Mouse (Mus musculus): Measurements from ENCODE around the gene Kcnc1. TPM values are rescaled to one million over a fixed set of nuclear protein-coding genes. Genes with fewer than 3 reads are reported as not detected.

The Kcnc1 gene
- polyA plus RNA-seq, 1 experiment, result 0.34 TPM

DNA sequence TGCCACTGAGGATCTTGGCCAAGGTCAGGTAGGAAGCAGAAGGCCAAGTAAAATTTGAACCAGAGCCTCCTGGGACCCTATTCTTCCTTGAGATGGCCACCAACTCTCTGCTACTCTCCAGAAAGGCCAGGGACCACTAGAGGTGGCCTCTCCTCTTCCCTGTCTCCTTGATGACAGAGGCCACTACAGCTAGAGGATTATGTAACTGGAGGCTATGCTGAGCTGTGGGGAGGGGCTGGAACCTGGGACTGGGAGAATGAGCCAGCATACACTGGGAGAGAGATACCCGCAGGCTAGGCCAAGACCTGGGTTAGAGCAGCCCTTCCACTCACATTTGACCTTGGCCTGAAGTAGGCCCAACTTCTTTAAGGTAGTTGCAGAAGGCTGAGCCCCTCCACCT lies 3.4 kb downstream of the Kcnc1 start:
- TF ChIP-seq POLR2A (IDR thresholded peaks at IDR 0.05; ENCODE audit: low read depth, low read length), result no peak
- TF ChIP-seq CTCF (IDR thresholded peaks at IDR 0.05; ENCODE audit: extremely low read depth, insufficient read length, insufficient replicate concordance, low read depth, low read length), result no peak
- Histone ChIP-seq H3K4me1 (ENCODE audit: control insufficient read depth, insufficient read depth, insufficient read length, low read length) (peaks cover 5% of the 10 kb centered on the region; the same call in 1 of the 2 replicates), H3K27ac (ENCODE audit: insufficient read depth, low read depth, low read length) (no peak overlapping the region), H3K4me3 (ENCODE audit: low read depth, low read length) (no peak overlapping the region), H3K27me3 (ENCODE audit: control insufficient read depth, insufficient read depth, low read length) (peaks cover 35% of the 10 kb centered on the region), H3K36me3 (ENCODE audit: control insufficient read depth, insufficient read depth, low read length) (no peaks in the 10 kb centered on the region)
- 100% methylated on average over 1 of the region's 1 CpGs for WGBS

GRCm38 (mm10) chr7:46400346-46400745 lies 4.0 kb downstream of the Kcnc1 start:
- TF ChIP-seq POLR2A (IDR thresholded peaks at IDR 0.05; ENCODE audit: low read depth, low read length) (no peak), CTCF (IDR thresholded peaks at IDR 0.05; ENCODE audit: extremely low read depth, insufficient read length, insufficient replicate concordance, low read depth, low read length) (no peak)
- H3K4me3 ChIP-seq (ENCODE audit: low read depth, low read length), result no peak overlapping the region
- peaks cover 5% of the 10 kb centered on the region; the same call in 1 of the 2 replicates for H3K4me1 ChIP-seq (ENCODE audit: control insufficient read depth, insufficient read depth, insufficient read length, low read length)
- H3K27ac ChIP-seq (ENCODE audit: insufficient read depth, low read depth, low read length), result no peak overlapping the region
- H3K36me3 ChIP-seq (ENCODE audit: control insufficient read depth, insufficient read depth, low read length), result no peaks in the 10 kb centered on the region
- 55% methylated on average over 8 of the region's 8 CpGs for WGBS
- peaks cover 30% of the 10 kb centered on the region for H3K27me3 ChIP-seq (ENCODE audit: control insufficient read depth, insufficient read depth, low read length)

DNA sequence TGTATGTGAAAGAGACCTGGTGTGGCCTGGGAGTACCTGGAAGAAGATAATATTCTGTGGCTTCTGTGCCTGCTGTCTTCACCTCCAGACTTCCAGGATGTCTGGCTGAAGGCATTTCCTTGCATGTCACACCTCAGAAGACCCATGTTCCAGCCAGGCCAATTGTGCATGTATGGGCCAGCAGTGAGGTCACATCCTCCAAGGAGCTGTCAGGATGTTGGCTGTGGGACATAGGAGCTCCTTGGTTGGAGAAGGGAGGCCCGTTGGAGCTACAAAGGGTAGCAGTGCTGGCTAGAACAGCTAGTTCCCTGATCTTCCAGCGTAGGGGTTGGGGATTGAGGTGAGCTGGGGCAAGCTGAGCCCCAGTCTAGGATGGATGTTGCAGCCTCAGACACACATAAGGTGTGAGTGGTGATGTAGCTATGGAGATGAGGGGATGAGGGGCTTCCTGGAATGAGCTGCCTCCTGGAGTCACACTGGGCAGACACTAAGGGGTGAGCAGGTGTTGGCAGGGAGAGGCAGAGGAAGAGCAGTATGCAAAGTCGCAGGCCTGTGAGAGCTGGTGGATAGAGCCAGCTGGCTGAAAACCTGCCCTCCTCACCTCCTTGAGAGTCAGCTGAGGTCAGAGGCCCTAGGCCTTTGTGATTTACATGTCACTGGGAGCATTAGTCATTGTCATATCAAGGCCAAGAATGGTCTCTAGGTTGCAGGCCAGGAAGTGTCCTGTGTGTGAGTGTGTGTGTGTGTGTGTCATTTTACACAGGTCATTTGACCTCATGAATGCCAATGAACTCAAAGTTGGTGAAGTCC lies 5.3 kb downstream of the Kcnc1 start:
- peaks cover 19% of the 10 kb centered on the region for H3K27me3 ChIP-seq (ENCODE audit: control insufficient read depth, insufficient read depth, low read length)
- WGBS, result 76% methylated on average over 3 of the region's 3 CpGs
- peaks cover 2% of the 10 kb centered on the region; the same call in 1 of the 2 replicates for H3K4me1 ChIP-seq (ENCODE audit: control insufficient read depth, insufficient read depth, insufficient read length, low read length)
- no peaks in the 10 kb centered on the region for H3K36me3 ChIP-seq (ENCODE audit: control insufficient read depth, insufficient read depth, low read length)
- H3K4me3 ChIP-seq (ENCODE audit: low read depth, low read length), result no peak overlapping the region
- TF ChIP-seq POLR2A (IDR thresholded peaks at IDR 0.05; ENCODE audit: low read depth, low read length), result no peak
- TF ChIP-seq CTCF (IDR thresholded peaks at IDR 0.05; ENCODE audit: extremely low read depth, insufficient read length, insufficient replicate concordance, low read depth, low read length), result no peak
- H3K27ac ChIP-seq (ENCODE audit: insufficient read depth, low read depth, low read length), result no peak overlapping the region

- H3K36me3 ChIP-seq (ENCODE audit: control insufficient read depth, insufficient read depth, low read length), result no peaks in the 10 kb centered on the region
- H3K27me3 ChIP-seq (ENCODE audit: control insufficient read depth, insufficient read depth, low read length), result no peaks in the 10 kb centered on the region; the same call in 1 of the 2 replicates
- H3K4me3 ChIP-seq (ENCODE audit: low read depth, low read length), result no peak overlapping the region
- 81% methylated on average over 15 of the region's 15 CpGs for WGBS
- TF ChIP-seq CTCF (IDR thresholded peaks at IDR 0.05; ENCODE audit: extremely low read depth, insufficient read length, insufficient replicate concordance, low read depth, low read length) (no peak), POLR2A (IDR thresholded peaks at IDR 0.05; ENCODE audit: low read depth, low read length) (no peak)
- no peaks in the 10 kb centered on the region for H3K4me1 ChIP-seq (ENCODE audit: control insufficient read depth, insufficient read depth, insufficient read length, low read length)
- no peak overlapping the region for H3K27ac ChIP-seq (ENCODE audit: insufficient read depth, low read depth, low read length)
These were observed 7.6 kb downstream of the Kcnc1 start for GRCm38 (mm10) chr7:46403616-46404485.

GRCm38 (mm10) chr7:46404756-46405155 lies 8.5 kb downstream of the Kcnc1 start:
- H3K4me1 ChIP-seq (ENCODE audit: control insufficient read depth, insufficient read depth, insufficient read length, low read length), result no peaks in the 10 kb centered on the region
- 76% methylated on average over 7 of the region's 7 CpGs for WGBS

DNA sequence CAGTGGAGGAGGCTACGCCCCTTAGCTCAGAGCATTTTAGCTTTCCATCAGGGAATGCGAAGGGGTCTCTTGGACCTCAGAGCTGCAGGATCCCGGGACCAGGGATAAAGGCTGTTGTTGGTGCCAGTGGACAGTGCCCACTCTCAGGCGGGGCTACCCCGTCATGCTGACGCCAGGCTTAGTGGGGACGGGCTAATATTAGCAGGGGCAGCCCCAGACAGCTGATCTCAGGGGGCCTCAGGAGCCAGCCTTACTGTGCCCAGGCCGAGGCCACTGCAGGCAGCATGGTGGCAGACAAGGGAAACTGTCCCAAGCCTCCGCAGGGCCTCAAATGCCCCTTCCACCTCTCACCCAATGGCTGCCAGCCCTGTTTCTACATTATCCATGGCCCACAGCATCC lies 12.3 kb downstream of the Kcnc1 start:
- Histone ChIP-seq H3K27ac (ENCODE audit: insufficient read depth, low read depth, low read length) (no peak overlapping the region), H3K36me3 (ENCODE audit: control insufficient read depth, insufficient read depth, low read length) (no peaks in the 10 kb centered on the region), H3K27me3 (ENCODE audit: control insufficient read depth, insufficient read depth, low read length) (no peaks in the 10 kb centered on the region), H3K4me3 (ENCODE audit: low read depth, low read length) (no peak overlapping the region), H3K4me1 (ENCODE audit: control insufficient read depth, insufficient read depth, insufficient read length, low read length) (no peaks in the 10 kb centered on the region)
- 78% methylated on average over 9 of the region's 9 CpGs for WGBS
- TF ChIP-seq POLR2A (IDR thresholded peaks at IDR 0.05; ENCODE audit: low read depth, low read length), result no peak

More at GRCm38 (mm10) chr7:46404756-46405155, 8.5 kb downstream of the Kcnc1 start:
- Histone ChIP-seq H3K27ac (ENCODE audit: insufficient read depth, low read depth, low read length) (no peak overlapping the region), H3K27me3 (ENCODE audit: control insufficient read depth, insufficient read depth, low read length) (no peaks in the 10 kb centered on the region), H3K4me3 (ENCODE audit: low read depth, low read length) (no peak overlapping the region), H3K36me3 (ENCODE audit: control insufficient read depth, insufficient read depth, low read length) (no peaks in the 10 kb centered on the region)
- TF ChIP-seq POLR2A (IDR thresholded peaks at IDR 0.05; ENCODE audit: low read depth, low read length) (no peak), CTCF (IDR thresholded peaks at IDR 0.05; ENCODE audit: extremely low read depth, insufficient read length, insufficient replicate concordance, low read depth, low read length) (no peak)
